Mouse (Mus musculus) central nervous system, embryonic 11.5 days (tissue): Measurements from ENCODE around the gene Vmn1r77. TPM values are rescaled to one million over a fixed set of nuclear protein-coding genes. Genes with fewer than 3 reads are reported as not detected.

Experiments used
- polyA plus RNA-seq: library from polyadenylated mRNA; depleted of rRNA; stranded (reverse); fragments of >200 nt; gene quantifications from 2 replicates; pipeline ENCODE4 v1.2.3, GENCODE M21; 2012; rRNA removed

Gene Vmn1r77
- not detected in 2 replicates for polyA plus RNA-seq

GRCm38 (mm10) chr7:12036452-12036851, at the start of gene Vmn1r77:
Vmn1r77 (plus strand) TSS chr7:12036752.

Other genes with a start within 250 kb of the Vmn1r77 start
- not detected in 2 replicates for gene Vmn1r74, start 202.8 kb upstream of the Vmn1r77 start, polyA plus RNA-seq
- not detected in 2 replicates for gene Vmn1r75, start 162.1 kb upstream of the Vmn1r77 start, polyA plus RNA-seq
- not detected in 2 replicates for gene Vmn1r76, start 98.5 kb upstream of the Vmn1r77 start, polyA plus RNA-seq
- not detected in 2 replicates for gene Vmn1r78, start 113.5 kb downstream of the Vmn1r77 start, polyA plus RNA-seq
- gene Vmn1r79, start 134.5 kb downstream of the Vmn1r77 start, polyA plus RNA-seq: not detected in 2 replicates
- gene Vmn1r80, start 152.5 kb downstream of the Vmn1r77 start, polyA plus RNA-seq: not detected in 2 replicates
- not detected in 2 replicates for gene Vmn1r81, start 231.5 kb downstream of the Vmn1r77 start, polyA plus RNA-seq